Mouse (Mus musculus) adrenal gland, postnatal 14 days (tissue): ENCODE data around the gene Fdxr. TPM values are rescaled to one million over a fixed set of nuclear protein-coding genes. Genes with fewer than 3 reads are reported as not detected.

Experiments used
- DNase-seq: peaks from one replicate; pipeline ENCODE4 v3.0.0; 2021; ENCODE audit warnings: mixed read lengths
- total RNA-seq: library from RNA; stranded (reverse); gene quantifications from 2 replicates; pipeline ENCODE4 v1.2.3, GENCODE M21; 2021

The Fdxr gene
- total RNA-seq, 1 experiment from 2014 or later, result 605 TPM

DNA sequence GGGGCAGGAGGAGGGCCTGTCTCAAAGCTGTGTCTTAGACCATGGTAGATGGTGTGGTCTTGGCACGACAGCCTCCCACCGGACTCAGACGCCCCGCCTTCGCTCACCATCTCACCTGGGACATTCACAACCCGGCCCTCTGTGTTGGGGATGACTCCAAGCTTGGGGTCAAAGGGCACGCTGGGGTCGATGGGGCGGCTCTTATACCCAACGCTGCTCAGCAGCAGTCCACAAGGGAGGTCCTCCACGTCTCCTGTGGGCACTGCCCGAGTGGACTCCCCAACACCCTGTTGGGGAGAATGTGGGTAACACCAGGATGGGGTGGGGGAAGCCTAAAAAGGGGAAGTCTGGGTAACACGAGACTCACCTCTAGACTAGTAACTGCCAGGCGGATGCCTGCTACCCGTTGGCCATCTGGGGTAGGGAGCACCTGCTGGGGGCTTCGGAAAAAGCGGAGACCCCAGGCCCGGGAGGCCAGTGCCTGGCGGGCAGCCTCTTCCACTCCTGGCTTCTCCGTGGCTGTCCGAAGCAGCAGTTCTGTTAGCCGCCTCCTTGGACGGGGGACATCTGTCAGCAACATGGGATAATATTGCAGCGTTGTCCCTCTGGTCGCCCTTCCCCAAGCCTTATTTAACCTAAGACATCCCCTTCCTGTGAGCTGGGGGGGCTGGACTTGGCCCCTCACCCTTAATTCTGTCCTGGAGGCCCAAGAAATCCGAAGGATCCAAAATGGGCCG, 7.4 kb downstream of the Fdxr start:
- no peak for DNase-seq

DNA sequence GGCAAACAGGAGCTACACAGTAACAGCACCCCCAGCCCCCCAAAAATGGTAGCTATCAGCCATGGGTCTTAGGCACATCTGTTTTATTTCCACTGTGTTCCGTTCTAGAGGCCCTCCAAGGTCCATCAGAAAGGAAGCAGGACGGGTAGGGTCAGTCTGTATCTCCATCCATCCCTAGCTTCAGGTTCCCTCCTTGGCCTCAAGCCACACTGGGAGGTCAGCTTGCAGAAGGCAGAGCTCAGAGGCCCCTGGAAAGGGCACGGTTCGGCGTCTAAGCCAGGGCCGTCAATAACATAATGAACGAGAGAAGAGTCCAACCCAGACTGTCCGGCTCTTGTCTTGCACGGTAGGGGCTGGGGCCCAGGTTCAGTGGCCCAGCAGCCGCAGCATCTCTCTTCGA, 8.9 kb downstream of the Fdxr start:
- DNase-seq, result no peak

DNA sequence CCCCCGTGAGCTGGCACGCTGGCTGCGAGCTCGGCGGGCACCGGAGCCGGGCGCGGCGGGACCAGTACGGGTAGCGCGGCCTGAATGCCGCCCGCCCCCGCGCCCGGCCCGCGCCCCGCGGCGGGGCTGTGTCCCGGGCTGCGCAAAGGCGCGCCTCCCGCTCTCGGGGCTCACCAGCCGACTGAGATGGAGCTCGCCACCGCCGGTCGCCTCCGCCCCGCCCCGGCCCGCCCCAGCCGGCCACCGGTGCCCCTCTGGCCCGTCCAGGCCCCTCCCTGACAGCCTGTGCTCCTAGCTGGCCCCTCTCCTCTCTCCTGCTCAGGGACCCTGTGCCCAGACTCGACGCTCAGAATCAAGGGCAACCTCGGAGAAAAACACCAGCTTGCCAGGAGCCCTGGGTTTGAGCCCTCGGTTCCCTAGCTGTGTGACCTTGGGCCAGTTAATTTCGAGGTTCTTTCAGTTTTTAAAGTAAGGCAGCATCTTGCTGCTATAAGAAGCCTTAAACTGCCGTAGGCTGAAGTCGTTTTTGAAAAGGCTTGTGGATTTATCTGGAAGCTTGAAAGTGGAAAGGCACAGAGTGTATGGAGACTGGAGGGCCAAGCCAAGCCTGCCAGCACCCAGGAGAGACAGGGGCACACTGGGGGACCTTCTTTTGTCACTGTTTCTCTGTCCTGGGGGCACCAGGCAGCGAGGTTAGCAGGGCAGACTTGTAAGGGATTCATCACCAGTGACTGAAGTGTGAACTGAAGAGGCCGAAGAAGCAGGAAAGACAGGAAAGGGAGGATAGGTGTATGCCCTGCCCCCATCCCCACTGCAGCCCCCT, 9.6 kb downstream of the Fdxr start, which contains the start of gene Grin2c:
TSS of gene Grin2c (minus strand) at position 183 of the 823 bp plus-strand sequence.
- peak; percentile 47 for DNase-seq

DNA sequence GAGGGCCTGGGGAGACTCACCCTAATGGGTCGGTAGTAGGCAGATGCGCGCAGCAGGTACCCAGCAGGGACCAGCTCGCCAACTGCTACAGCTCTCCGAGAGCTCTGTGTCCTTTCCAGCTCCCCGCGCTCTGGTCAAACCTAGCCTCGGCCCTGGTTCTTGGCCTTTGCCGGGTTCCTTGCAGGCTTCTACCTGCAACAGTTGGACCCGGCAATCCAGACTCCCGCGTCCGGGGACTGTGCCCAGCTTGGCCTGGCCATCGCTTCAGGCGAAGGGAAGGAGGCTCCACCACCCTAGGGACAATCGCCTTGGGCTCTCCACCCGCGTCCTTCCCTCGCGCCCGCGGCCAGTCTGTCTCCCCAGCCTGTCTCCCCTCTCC, 10.5 kb downstream of the Fdxr start:
- peak; percentile 56 for DNase-seq

DNA sequence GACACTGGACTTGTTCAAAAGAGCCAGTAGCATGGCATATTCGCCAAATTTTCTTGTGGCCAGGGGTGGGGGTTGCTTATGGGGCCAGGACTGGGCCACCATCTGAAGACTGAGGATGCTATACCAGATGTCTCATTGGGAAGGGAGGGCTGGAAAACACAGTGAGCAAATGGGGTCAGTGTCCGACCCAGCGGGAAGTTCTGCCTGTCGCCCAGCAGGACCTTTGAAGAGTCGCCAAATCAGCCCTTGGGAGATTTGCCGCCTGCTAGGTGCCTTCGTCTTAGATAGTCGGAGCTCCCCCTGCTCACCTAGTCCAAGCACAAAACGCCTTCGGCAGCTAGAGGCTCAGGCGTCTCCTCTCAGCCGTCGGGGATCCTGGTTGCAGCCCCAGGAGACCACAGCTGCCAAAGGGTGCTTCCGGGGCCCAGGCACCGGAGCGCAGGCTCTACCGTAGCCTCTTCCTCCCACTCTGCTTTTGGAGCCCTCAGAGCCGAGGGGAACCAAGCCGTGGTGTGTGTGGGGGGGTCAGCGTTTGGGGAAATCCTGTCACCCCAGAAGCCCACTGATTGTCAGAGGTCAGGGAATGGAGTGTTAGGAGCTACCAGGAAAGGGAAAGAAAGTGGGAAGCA, 11.0 kb downstream of the Fdxr start:
- DNase-seq, result no peak

DNA sequence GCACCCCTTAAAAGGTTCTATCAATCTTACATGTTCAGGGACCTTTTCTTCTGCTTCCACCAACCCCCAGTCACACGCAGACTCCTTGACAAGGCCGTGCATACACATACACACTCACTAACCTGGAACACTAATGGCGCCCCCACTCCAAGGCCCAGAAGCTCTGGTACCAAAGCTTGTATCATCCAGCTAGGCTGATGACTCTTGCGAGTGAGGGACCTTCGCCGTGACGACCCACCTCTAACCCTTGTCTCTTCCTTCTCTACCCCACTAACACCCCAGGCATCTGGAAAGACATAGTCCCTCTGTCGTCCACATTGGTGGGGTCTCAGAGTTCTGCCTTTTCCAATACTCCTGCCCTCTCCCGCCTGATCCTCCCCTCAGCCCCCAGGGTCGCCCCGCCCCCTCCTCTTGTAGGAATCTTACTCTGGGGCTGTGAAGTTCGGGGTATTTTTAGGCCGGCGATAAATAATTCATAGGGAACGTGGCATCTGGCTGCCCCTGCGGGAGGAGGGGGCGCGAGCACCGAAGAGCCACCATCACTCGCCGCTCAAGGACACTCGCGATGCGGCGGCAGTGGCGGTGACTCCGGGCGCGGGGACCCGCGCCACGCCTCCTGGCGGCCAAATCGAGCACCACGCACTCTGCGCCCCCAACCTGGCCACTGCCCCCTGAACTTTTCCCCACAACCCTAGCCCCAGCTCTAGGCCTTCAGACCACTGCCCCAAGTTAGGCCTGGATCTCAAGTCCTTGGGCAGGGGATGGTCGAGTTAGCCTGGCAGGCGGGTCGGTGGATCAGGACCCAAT, 11.8 kb downstream of the Fdxr start:
- peak; percentile 54 for DNase-seq

DNA sequence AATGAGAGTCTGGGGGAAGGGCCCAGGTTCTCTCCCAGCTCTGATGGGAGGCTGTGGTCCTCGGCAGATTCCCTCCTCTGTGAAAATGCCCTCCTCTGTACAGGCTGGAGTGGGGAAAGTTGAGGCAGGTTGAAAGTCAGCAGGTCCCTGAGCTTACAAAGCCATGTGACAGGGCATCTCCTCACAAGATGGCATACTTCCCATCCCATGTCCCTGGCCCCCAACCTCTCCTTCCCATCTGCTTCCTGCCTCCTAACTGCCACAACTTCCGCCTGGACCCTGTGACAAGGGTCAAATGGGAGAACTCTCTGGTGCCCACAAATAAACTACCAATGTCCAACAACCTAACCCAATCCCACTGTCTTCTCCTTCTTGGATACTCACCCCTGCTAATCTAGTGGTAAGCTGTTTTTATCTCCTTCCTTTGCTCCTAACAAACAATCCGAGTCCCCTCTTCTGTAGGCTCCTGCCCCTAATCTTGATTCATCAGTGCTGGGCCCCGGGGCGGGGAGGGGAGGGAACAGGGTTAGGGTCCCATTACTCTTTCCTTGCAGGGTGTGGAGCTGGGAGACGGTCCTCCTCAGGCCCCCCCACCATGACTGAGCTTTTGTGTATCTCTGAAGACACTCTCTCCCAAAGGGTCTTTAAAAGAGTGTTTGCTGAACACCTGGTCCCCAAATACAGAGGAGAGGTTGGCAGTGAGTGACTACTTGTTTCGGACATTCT, 12.6 kb downstream of the Fdxr start:
- DNase-seq, result no peak

DNA sequence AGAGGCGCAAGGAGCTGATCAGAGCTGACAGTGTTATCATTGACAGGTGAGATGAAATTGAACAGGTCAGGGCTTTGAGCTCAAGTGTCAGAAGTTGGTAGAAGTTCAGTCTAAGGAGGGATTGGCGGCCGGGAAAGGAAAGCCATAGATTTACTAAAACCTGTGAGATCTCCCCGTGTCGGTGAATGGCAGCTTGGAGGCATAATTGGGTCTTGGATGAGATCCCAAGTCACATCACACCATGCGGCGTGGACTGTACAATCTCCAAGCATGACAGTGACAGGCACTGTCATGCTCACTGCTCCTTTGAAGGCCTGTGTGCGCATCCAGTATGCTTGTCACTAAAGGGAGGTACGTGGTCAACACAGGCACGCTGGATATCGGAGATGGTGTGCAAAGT, 13.9 kb downstream of the Fdxr start:
- no peak for DNase-seq

DNA sequence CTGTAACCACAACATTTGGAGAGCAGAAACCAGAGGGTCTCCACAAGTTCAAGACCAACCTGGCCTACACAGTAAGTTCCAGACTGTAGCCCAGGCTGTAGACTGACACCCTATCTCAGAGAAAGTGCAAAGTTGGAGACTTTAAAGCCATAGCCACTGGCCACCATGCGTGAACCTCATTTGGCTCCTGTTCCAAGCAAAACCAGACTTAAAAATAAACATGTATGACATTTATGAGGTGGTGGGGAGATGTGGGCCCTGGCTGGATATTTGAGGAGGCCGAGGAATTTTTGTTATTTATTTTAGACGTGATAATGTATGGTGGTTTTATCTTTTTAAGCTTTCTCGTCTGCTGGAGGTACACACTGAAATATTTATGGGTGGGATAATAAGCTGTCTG, 17.7 kb downstream of the Fdxr start:
- no peak for DNase-seq

DNA sequence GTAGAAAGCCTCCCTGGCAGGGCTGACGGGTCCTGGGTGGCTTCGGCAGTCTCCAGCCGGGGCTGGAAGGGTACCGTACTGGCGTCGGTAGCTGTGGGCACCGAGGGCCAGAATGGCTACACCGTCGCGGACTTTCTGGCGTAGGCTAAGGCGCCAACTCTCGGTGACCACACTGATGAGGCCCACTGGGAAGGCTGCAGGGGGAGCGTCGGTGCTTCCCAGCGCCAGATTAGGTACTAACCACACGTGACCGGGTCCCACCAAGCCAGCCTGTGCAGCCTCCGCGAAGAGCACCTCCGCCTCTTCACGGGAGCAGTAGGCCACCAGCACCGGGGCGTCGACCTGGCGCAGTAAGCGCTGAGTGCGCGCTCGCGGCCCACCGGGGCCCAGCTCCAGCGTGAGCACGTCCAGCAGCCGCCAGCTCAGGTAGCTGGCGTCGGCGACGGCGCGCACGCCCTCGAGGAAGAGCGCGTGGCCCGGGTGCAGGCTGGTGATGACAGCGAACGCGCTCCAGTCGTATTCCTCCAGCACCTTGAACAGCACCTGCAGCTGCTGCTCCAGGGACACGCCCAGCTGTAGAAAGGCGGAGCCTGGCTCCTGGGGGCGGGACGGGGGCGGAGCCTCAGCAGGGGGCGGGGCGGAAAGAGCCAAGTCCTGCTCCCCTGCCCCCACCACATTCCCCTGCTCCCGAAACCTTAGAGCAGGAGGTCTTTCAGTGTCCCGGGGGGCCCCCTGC, 18.9 kb downstream of the Fdxr start:
- no peak for DNase-seq

DNA sequence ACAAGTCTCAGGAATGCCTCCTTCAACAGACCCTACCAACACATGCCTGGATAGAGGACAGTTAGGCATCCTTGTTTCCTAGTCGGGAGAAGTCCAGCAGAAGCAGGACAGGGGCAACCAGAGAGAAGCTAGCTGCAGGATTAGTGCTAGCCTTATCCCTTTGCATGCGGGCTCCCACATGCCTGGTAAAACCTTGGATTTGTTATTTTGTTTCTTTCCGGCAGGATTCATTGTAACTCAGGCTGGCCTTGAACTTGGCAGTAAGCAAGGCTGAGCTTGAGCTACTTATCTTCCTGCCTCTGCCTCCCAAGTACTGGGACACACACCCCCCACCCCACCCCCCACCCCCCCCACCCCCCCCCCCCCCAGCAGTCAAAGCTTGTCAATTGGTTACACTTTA, 25.6 kb downstream of the Fdxr start:
- no peak for DNase-seq

DNA sequence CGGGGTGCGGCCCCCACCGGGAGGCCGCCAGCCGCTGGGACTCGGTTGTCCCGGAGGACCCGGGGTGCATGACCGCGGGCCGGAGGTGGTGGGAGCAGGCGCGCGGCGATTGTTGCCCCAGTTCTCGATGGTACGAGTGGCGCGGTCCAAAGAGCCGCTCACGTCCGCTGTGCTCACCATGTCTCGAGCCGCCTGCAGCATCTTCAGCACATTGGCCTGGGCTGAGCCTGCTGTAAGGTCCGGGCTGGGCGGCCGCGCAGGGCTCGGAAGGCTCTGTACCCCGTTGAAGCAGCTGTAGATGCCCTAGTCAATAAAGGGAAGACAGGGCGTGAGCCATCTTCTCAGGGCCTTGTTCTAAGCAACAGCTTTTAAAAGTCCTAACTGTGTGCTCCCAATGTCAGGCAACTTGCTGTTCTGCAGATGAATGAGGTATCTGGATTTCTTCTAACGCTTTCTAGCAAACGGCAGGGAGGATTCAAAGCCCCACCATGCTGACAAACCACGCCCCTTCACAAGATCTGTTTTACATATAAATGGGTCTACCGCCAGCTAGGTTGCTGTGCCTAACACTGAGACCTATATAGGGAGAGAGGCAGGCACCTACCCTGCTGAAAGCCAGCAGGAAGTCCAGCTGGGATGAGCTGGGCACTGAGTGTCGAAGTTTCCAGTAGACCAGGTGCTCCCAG, 26.3 kb downstream of the Fdxr start:
- DNase-seq, result no peak

DNA sequence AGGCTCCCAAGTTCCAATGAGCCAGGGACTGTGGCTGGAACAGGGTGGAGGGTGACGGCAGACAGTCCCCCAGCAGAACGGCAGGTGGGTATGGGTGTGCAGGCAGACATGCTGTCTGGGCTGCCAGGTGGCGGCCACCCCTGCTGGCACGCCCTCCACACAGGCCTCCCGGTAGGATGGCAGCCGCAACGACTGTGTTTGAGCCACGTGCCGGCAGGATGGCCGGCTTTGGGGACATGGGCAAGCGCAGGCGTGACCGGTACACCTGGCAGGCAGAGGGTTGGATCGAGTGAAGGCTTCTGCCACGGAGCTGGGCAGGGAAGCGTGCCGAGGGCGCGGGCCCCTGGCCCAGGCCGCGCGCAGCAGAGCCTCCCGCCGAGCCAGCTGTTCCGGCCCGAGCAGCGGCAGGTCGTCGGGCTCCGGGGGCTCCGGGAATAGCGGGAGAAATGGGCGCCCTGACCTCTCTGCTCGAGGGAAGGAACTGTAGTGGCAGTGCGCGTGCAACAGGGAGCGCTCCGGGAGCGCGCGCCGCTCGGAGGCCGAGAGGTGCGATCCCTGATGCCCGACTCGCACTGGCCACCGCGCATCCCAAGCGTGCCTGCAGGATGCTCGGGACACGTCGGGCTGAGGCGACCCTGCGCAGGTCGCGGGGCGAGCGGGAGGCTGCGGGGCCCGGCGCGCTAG, 27.0 kb downstream of the Fdxr start:
- peak; percentile 55 for DNase-seq

DNA sequence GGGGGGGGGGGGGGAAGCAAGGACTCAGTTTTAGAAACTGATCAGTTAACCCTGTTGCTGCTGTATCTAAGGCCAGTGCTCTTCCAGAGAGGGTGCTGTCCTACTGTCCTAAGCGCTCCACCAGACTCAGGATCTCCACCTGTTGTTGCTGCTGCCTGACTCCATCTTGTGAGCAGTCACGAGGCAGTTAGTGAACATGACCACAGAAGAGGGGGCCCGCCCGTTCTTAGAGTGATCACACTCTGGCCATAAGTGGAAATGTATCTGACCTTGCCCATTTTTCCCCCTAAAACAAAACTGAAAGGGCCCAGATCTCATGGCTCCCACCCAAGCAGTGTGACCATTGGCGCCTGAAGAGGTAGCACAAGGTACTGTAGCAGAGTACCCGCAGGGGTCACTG, 28.9 kb downstream of the Fdxr start:
- DNase-seq, result no peak

DNA sequence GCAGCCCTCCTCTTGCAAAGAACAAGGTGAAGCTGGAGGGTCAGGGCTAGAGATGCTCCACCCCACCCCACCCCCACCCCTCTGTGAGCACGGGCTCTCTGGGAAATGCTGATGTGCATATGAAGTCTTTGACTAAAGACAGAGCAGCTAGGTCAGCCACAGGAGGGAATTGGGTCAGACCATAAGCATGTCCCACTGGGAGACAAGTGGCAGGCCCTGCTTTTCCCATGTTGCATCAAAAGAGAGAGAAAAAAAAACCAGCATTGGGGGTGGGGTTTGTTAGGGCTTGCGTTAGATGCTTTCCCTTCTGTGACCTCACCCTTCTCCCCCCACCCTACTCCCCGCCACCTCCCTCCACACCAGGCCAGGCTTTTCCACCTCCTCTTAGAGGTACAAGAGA, 29.6 kb downstream of the Fdxr start:
- no peak for DNase-seq

DNA sequence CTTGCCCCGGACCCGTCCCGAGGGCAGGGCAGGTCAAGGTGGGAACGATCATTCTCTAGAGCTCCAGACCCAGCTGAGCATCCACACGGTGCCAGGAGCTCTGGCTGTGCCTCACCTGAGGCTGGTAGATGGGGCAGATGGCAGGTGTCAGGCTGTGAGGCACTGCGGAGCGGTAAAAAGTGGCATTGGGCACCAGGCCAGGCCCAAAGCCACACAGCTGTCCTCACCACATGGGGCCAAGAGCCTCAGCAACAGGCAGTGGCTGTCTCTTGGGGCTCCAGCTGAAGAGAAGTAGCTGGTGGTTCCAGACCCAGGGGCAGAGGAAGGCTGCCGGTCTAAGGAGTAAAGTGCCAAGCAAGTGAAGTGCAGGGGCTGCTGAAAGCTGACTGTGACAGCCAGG, 30.5 kb downstream of the Fdxr start:
- DNase-seq, result no peak

DNA sequence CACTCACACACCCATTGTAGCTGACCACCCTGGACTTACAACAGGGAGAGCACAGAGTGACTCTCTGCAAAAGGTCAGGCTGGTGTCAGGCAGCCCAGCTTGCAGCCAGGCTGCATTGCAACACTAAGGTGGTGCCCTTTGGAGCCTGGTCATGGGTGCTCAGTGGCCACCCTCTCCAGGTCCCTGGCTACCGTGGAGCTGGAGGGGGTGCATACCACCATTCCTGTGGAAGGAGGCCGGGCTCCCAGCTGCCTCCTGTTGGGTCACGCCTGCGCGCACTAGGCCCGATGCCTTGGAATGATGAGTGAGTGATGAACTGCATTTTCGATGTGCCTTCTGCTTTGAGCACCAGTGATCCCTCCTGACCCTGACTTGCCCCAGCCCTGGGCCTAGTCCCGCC, 32.0 kb downstream of the Fdxr start:
- no peak for DNase-seq

DNA sequence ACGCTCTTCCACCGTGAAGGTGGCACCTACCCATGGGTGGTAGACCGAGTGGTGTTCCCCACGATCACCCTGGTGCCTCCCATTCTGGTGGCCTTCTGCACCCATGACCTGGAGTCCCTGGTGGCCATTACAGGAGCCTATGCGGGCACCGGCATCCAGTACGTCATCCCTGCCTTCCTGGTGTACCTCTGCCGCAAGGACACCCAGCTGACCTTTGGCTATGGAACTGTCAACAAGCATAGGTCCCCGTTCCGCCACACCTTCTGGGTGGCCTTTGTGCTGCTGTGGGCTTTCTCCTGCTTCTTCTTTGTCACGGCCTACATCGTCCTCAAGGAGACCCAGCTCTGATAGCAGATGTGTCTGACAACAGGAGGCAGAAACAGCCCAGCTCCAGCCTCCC, 33.1 kb downstream of the Fdxr start:
- no peak for DNase-seq

DNA sequence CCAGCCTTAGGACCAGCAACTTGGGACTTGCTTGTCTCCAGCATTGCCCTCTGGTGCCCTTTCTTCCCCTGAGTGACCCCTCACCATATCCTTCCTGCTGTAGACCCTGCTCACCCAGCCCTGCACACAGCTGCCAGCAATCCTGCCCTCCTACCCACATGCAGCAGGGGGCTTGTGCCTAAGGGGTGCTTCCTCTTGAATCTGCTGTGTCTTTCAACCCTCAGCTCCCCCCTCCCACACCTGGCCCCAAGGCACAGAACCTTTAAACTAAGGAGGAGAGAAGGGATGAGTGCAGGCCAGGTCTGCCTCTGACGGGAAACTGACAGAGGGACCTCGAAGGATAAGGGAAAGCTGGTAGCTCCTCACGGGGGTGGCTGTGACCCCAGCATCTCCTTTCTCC, 34.1 kb downstream of the Fdxr start:
- no peak for DNase-seq

DNA sequence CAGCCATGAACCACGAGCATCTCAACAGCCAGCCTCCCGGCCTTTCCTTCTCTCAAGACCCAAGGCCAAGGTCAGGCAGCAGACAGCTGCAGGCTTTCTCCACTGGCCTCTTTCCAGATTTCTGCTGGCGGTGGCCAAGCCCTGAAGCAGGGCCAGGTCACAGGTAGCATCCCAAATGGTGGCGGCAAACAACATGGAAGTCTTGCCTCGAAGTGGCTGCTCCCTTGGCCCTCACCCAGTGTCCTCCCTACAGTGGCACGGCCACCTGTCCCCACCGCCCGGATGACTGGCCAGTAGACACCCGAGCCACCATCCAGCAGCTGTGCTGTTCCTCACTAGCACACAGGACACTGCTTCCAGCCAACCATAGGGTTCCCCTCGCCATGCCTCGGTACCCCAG, 35.4 kb downstream of the Fdxr start:
- peak; percentile 69 for DNase-seq
